Mouse (Mus musculus) limb, embryonic 10.5 days (tissue): ENCODE measurements at regions not wholly inside any gene's neighbourhood (a gene's known extent, or its start where the extent isn't known, plus 50 kb on each side); places are given as distances from the start of the nearest gene placed in this dataset.

ENCODE experiments used
- DNase-seq: peaks from one replicate; pipeline ENCODE4 v3.0.0-alpha.2; 2017; ENCODE audit warnings: low spot score
- H3K27ac ChIP-seq: fragments of 300-500 bp; sonication (generic); 2 replicates; pipeline ENCODE4 v1.5.1; 2016; ENCODE audit warnings: mild to moderate bottlenecking
- H3K27me3 ChIP-seq: fragments of 300-500 bp; sonication (generic); 2 replicates; pipeline ENCODE4 v1.6.1; 2016; ENCODE audit warnings: low read depth, mild to moderate bottlenecking; ENCODE audit not compliant: poor library complexity, severe bottlenecking
- H3K36me3 ChIP-seq: fragments of 300-500 bp; sonication (generic); 2 replicates; pipeline ENCODE4 v1.6.1; 2016; ENCODE audit warnings: mild to moderate bottlenecking, moderate library complexity
- H3K4me1 ChIP-seq: fragments of 300-500 bp; sonication (generic); 2 replicates; pipeline ENCODE4 v1.6.1; 2016
- H3K4me3 ChIP-seq: fragments of 300-500 bp; sonication (generic); 2 replicates; pipeline ENCODE4 v1.5.1; 2016; ENCODE audit warnings: mild to moderate bottlenecking, moderate library complexity
- H3K9me3 ChIP-seq: fragments of 300-500 bp; sonication (generic); replicated peaks from 2 replicates; pipeline ENCODE4 v1.6.1; 2016; ENCODE audit warnings: mild to moderate bottlenecking
- WGBS: fragments of 180-500 bp; shearing (Covaris S2); methylation state at CpG from one replicate; pipeline ENCODE4 v1.1.7; 2016; 5-methylcytosine and 5-hydroxymethylcytosine counted together

- Histone ChIP-seq H3K4me1 (no peaks in the 10 kb centered on the region), H3K27me3 (no peaks in the 10 kb centered on the region), H3K4me3 (no peak overlapping the region), H3K36me3 (no peaks in the 10 kb centered on the region), H3K27ac (no peak overlapping the region), H3K9me3 (no peaks in the 10 kb centered on the region)
- WGBS, result 85% methylated on average over 3 of the region's 3 CpGs
- DNase-seq, result no peak
Measured at GRCm38 (mm10) chr14:68899921-68900320, 394.2 kb downstream of the Synb start.

DNA sequence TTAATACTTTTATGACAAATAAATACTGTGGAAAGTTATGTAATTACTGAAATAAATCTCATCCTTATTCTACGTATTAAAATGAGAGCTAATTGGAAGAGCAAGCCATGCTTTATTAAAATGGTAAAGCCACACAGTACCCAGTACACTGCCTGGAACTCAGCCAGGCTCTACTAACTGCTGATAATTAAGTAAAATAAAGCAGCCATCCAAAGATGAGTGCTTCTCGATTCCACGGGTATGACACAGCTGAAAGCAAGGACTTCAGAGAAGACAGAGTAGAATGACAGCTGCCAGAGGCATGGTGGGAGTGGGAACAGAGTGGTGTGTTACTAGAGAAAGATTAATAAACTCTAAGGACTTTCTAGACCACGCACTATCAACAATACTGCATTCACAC, 416.9 kb downstream of the Synb start:
- no peaks in the 10 kb centered on the region for H3K27me3 ChIP-seq
- no peaks in the 10 kb centered on the region for H3K9me3 ChIP-seq
- H3K36me3 ChIP-seq, result no peaks in the 10 kb centered on the region
- 90% methylated on average over 4 of the region's 4 CpGs for WGBS
- DNase-seq, result no peak
- H3K4me1 ChIP-seq, result no peaks in the 10 kb centered on the region
- H3K27ac ChIP-seq, result no peak overlapping the region
- no peak overlapping the region for H3K4me3 ChIP-seq

DNA sequence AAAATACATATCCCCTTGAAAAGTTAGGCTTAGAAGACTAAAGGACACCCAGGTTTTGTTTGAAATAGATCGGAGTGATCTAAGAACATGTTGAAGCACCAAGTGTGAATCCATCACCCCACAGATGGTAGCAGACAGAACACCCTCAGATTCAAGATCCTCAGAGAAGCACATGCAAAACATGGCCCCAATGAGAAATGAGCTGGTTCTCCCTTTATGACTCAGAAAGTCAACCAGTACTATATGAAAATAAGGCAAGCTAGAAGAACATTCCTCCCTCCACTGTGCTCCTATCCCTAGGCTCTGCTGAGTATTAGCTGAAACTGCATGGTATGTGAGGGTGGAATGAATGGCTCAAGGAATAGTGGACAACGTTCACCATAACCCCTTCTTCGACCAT, 433.0 kb downstream of the Synb start:
- no peak overlapping the region for H3K27ac ChIP-seq
- WGBS, result 95% methylated on average over 3 of the region's 3 CpGs
- H3K9me3 ChIP-seq, result no peaks in the 10 kb centered on the region
- no peak for DNase-seq
- H3K36me3 ChIP-seq, result no peaks in the 10 kb centered on the region
- H3K27me3 ChIP-seq, result no peaks in the 10 kb centered on the region
- no peaks in the 10 kb centered on the region for H3K4me1 ChIP-seq
- H3K4me3 ChIP-seq, result no peak overlapping the region

GRCm38 (mm10) chr14:68857948-68858347, 436.2 kb downstream of the Synb start:
- no peaks in the 10 kb centered on the region for H3K9me3 ChIP-seq
- no peaks in the 10 kb centered on the region for H3K36me3 ChIP-seq
- no peak overlapping the region for H3K4me3 ChIP-seq
- 90% methylated on average over 1 of the region's 1 CpGs for WGBS
- no peak for DNase-seq
- no peaks in the 10 kb centered on the region for H3K27me3 ChIP-seq
- no peaks in the 10 kb centered on the region for H3K4me1 ChIP-seq
- no peak overlapping the region for H3K27ac ChIP-seq

- no peak for DNase-seq
- Histone ChIP-seq H3K27ac (no peak overlapping the region), H3K4me1 (no peaks in the 10 kb centered on the region), H3K9me3 (no peaks in the 10 kb centered on the region), H3K27me3 (no peaks in the 10 kb centered on the region), H3K36me3 (no peaks in the 10 kb centered on the region), H3K4me3 (no peak overlapping the region)
- WGBS, result 85% methylated on average over 4 of the region's 4 CpGs
Measured at GRCm38 (mm10) chr14:68848506-68848905, 445.6 kb downstream of the Synb start.

DNA sequence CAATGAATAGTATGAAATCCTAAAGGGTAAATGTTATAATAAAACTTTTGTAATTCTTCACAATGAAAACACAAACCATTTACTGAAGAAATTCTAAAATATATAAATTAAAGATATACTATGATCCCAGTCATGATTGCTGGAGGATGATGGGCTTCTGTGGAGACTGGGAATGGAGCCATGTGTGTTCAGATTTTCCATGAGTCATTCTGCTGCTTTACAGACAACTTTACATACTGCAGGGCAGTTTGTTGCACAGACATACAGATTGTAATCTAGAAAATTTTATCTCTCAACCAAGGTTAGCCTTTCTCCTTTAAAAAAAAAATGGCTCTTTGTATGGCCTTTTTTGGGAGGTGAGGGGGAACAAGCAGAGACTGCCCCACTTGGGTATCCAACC, 446.5 kb downstream of the Synb start:
- DNase-seq, result no peak
- Histone ChIP-seq H3K27ac (no peak overlapping the region), H3K9me3 (no peaks in the 10 kb centered on the region), H3K36me3 (no peaks in the 10 kb centered on the region), H3K4me3 (no peak overlapping the region), H3K4me1 (no peaks in the 10 kb centered on the region), H3K27me3 (no peaks in the 10 kb centered on the region)

- Histone ChIP-seq H3K4me3 (no peak overlapping the region), H3K27ac (no peak overlapping the region), H3K36me3 (no peaks in the 10 kb centered on the region), H3K9me3 (no peaks in the 10 kb centered on the region), H3K4me1 (no peaks in the 10 kb centered on the region), H3K27me3 (no peaks in the 10 kb centered on the region)
- 92% methylated on average over 8 of the region's 8 CpGs for WGBS
- DNase-seq, result no peak
Measured at GRCm38 (mm10) chr14:68820241-68820640, 473.9 kb downstream of the Synb start.

GRCm38 (mm10) chr14:68808976-68809375, 485.1 kb downstream of the Synb start:
- DNase-seq, result no peak
- H3K27ac ChIP-seq, result no peak overlapping the region
- WGBS, result 91% methylated on average over 3 of the region's 3 CpGs

DNA sequence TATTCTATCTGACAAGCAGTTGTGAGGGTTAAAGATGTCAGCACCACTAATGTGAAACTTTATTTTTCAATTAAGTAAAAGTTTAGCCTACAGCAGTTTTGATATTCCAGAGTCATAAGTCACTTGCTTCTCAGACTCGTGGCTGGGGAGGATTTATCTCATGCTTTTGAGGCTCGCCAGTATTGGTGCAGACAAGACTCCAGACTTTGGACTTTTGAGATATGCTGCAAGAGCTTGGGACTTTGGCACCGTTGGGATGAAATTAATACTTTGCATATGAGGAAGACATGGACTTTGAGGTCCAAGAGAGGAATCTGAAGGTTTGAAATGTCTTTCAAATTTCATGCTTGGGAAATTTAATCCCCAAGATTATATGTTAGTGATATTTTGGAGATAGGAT, 486.2 kb downstream of the Synb start:
- no peak overlapping the region for H3K27ac ChIP-seq
- H3K9me3 ChIP-seq, result no peaks in the 10 kb centered on the region
- H3K4me1 ChIP-seq, result no peaks in the 10 kb centered on the region
- no peaks in the 10 kb centered on the region for H3K27me3 ChIP-seq
- no peak for DNase-seq
- no peaks in the 10 kb centered on the region for H3K36me3 ChIP-seq
- H3K4me3 ChIP-seq, result no peak overlapping the region
- 83% methylated on average over 3 of the region's 3 CpGs for WGBS

More at GRCm38 (mm10) chr14:68808976-68809375, 485.1 kb downstream of the Synb start:
- Histone ChIP-seq H3K36me3 (no peaks in the 10 kb centered on the region), H3K4me3 (no peak overlapping the region), H3K27me3 (no peaks in the 10 kb centered on the region), H3K4me1 (no peaks in the 10 kb centered on the region), H3K9me3 (no peaks in the 10 kb centered on the region)

DNA sequence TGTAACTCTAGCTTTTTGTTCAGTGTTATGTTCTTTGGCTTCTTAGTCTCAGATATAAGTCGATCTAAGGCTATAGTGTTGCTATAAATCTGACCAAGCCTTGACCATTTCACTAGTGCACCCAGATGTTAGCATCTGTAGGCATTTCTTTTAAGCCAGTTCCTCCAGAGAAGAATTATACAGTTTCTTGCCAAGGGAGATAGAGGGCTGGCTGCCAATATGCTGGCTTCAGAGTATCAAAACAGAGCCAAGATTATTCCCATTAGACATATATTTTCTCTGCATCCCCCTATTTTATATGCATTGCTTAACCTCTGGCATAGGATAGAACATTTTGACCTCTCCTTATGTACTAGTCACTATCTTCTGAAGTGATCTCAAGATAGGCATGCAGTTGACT, 487.5 kb downstream of the Synb start:
- no peak overlapping the region for H3K27ac ChIP-seq
- H3K36me3 ChIP-seq, result no peaks in the 10 kb centered on the region
- DNase-seq, result no peak
- H3K4me1 ChIP-seq, result no peaks in the 10 kb centered on the region
- no peaks in the 10 kb centered on the region for H3K27me3 ChIP-seq
- H3K4me3 ChIP-seq, result no peak overlapping the region
- H3K9me3 ChIP-seq, result no peaks in the 10 kb centered on the region
- 85% methylated on average over 1 of the region's 1 CpGs for WGBS

DNA sequence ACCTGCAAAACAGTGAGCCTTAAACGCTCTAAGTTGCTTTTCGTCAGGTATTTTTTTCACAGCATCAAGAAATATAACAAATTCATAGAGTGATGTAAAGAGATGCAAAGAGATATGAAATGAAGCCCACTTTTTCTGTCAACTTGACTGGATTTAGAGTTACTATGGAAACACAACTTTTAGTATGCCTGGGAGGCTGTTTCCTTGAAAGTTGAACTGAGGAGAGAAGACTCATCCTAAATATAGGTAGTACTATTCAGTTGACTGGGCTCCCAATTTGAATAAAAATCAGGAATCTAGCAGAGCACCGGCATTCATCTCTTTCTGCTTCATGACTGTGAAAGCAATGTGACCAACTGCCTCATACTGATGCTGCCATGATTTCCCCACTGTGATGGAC, 509.7 kb downstream of the Synb start:
- WGBS, result 96% methylated on average over 3 of the region's 3 CpGs
- DNase-seq, result no peak
- H3K36me3 ChIP-seq, result no peaks in the 10 kb centered on the region
- no peaks in the 10 kb centered on the region for H3K4me1 ChIP-seq
- no peak overlapping the region for H3K4me3 ChIP-seq
- no peak overlapping the region for H3K27ac ChIP-seq
- no peaks in the 10 kb centered on the region for H3K9me3 ChIP-seq
- H3K27me3 ChIP-seq, result no peaks in the 10 kb centered on the region

DNA sequence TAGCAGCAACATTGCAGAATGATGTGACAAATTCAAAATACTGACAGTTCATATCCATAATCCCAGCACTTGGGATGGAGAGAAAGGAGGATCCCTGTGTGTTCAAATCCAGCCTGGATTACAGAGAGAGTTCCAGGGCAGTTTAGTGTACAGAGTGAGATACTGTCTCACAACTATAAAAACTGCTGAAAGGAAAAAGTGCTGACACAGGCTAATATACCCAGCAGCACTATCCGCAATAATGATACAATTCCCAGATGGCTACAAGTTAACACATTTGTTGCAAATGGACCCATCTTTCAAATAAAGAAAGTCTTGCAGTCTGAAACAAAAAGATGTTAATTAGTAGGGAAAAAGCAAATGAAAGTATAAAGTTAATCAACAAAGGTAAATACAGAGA, 510.9 kb downstream of the Synb start:
- WGBS, result 97% methylated on average over 1 of the region's 1 CpGs
- Histone ChIP-seq H3K27ac (no peak overlapping the region), H3K27me3 (no peaks in the 10 kb centered on the region), H3K4me1 (no peaks in the 10 kb centered on the region), H3K36me3 (no peaks in the 10 kb centered on the region), H3K9me3 (no peaks in the 10 kb centered on the region), H3K4me3 (no peak overlapping the region)
- no peak for DNase-seq

DNA sequence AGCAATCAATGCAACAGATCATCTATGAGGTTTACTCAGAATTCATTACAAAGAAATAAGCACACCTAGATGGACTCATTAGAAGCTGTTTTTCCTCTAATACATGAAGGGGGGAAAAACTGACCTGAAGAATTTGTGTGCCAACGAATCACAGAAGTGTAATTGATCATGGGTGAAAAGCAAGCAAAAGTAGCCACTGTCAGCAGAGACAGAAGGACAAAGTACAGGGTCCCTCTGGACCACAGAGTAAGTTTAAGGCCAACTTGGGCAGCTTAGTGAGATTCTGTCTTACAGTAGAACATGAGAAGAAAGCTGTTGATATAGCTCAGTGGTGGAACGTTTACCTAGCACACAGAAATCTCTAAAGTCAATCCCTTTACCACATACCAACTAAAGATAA, 523.7 kb downstream of the Synb start:
- H3K27me3 ChIP-seq, result no peaks in the 10 kb centered on the region
- 85% methylated on average over 2 of the region's 2 CpGs for WGBS
- H3K36me3 ChIP-seq, result no peaks in the 10 kb centered on the region
- H3K9me3 ChIP-seq, result no peaks in the 10 kb centered on the region
- DNase-seq, result no peak
- no peak overlapping the region for H3K27ac ChIP-seq
- H3K4me1 ChIP-seq, result no peaks in the 10 kb centered on the region
- no peak overlapping the region for H3K4me3 ChIP-seq

GRCm38 (mm10) chr14:68762916-68763315, 531.2 kb downstream of the Synb start:
- Histone ChIP-seq H3K27ac (no peak overlapping the region), H3K9me3 (no peaks in the 10 kb centered on the region), H3K36me3 (no peaks in the 10 kb centered on the region), H3K27me3 (no peaks in the 10 kb centered on the region), H3K4me1 (no peaks in the 10 kb centered on the region), H3K4me3 (no peak overlapping the region)
- 89% methylated on average over 3 of the region's 3 CpGs for WGBS
- no peak for DNase-seq
